Mouse (Mus musculus) cerebellum, adult 2 months (tissue): ENCODE data around the gene Nfkbia. TPM values are rescaled to one million over a fixed set of nuclear protein-coding genes. Genes with fewer than 3 reads are reported as not detected.

Source experiments
- DNase-seq, 2 experiments: peaks; one replicate each; pipeline ENCODE4 v3.0.0; 2021
- H3K27ac ChIP-seq: fragments of 200-500 bp; 2 replicates; pipeline ENCODE4 v1.5.1; 2012; ENCODE audit warnings: low read length, control low read depth, inconsistent platforms; ENCODE audit not compliant: insufficient read depth
- H3K27me3 ChIP-seq: fragments of 200-500 bp; 2 replicates; pipeline ENCODE4 v1.6.1; 2012; ENCODE audit warnings: inconsistent platforms, mild to moderate bottlenecking, low read length, moderate library complexity; ENCODE audit not compliant: control insufficient read depth, insufficient read depth
- H3K4me1 ChIP-seq: fragments of 200-500 bp; 2 replicates; pipeline ENCODE4 v1.6.1; 2011; ENCODE audit warnings: low read length; ENCODE audit not compliant: control insufficient read depth, insufficient read depth
- H3K4me3 ChIP-seq: fragments of 200-500 bp; replicated peaks from 2 replicates; pipeline ENCODE3; 2011; ENCODE audit warnings: mild to moderate bottlenecking, low read depth, low read length, control low read depth; ENCODE audit not compliant: insufficient read depth
- CTCF ChIP-seq: fragments of 200-500 bp; IDR thresholded peaks from 2 replicates; pipeline ENCODE4 v1.5.1; 2011; ENCODE audit warnings: low read depth, mild to moderate bottlenecking, control low read depth, low read length, moderate library complexity, borderline replicate concordance; ENCODE audit not compliant: insufficient read depth
- POLR2A ChIP-seq: fragments of 200-500 bp; IDR thresholded peaks from 2 replicates; pipeline ENCODE4 v1.6.1; 2011; ENCODE audit warnings: low read length, control low read depth, borderline replicate concordance; ENCODE audit not compliant: insufficient read depth
- WGBS: fragments of 180-500 bp; shearing (Covaris S2); methylation state at CpG from one replicate; pipeline ENCODE4 v1.1.7; 2018; 5-methylcytosine and 5-hydroxymethylcytosine counted together
- polyA plus RNA-seq: library from polyadenylated mRNA; depleted of rRNA; stranded (reverse); fragments of >200 nt; gene quantifications from 2 replicates; pipeline ENCODE4 v1.2.3, GENCODE M21; 2012; rRNA removed

Gene Nfkbia
- 39.1 and 45.7 TPM in 2 replicates for polyA plus RNA-seq

DNA sequence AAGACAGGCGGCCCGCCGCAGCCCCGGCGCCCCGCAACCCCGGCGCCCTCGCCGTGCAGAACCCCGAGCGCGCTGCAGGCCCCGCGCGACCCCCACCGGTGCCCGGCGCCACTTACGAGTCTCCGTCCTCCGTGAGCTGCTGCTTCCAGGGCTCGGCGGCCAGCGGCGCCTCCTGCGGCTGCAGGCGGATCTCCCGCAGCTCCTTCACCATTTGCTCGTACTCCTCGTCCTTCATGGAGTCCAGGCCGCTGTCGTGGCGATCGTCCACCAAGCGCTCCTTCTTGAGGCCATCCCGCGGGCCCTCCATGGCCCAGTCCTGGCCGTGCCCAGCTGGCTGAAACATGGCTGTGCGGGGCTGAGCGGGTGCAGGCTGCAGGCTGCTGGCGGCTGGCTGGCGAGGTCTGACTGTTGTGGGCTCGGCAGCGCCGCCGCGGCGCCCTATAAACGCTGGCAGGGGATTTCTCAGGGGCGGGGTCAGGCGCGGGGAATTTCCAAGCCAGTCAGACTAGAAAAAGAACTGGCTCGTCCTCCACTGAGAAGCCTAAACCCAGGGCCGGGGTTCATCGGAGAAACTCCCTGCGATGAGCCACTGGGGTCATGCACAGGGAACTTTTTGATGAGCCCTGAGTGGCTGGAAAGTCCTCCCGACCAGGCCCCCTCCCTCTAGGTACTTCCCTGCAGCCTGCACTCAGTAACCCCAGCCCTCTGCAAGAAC, at the start of gene Nfkbia:
Gene Nfkbia (minus strand): TSS at position 464 of the 715 bp plus-strand sequence.
- peak; percentile 88 to 90 for DNase-seq
- Histone ChIP-seq H3K4me1 (no peaks in the 10 kb centered on the region), H3K4me3 (peak within 1 kb of the TSS; percentile 99), H3K27me3 (no peaks in the 10 kb centered on the region), H3K27ac (peak within 1 kb of the TSS; percentile 99)
- under 1% methylated on average over 47 of the region's 58 CpGs for WGBS
- TF ChIP-seq CTCF (no peak), POLR2A (peak; percentile 80)

- DNase-seq, result no peak
- no peaks in the 10 kb centered on the region; the same call in 1 of the 2 replicates for H3K27me3 ChIP-seq
- WGBS, result 66% methylated on average over 8 of the region's 8 CpGs
- TF ChIP-seq CTCF (no peak), POLR2A (no peak)
- H3K27ac ChIP-seq, result no peak overlapping the region
- H3K4me1 ChIP-seq, result no peaks in the 10 kb centered on the region
- H3K4me3 ChIP-seq, result no peak overlapping the region
Observed at GRCm38 (mm10) chr12:55539157-55539556, 46.7 kb upstream of the Nfkbia start.

DNA sequence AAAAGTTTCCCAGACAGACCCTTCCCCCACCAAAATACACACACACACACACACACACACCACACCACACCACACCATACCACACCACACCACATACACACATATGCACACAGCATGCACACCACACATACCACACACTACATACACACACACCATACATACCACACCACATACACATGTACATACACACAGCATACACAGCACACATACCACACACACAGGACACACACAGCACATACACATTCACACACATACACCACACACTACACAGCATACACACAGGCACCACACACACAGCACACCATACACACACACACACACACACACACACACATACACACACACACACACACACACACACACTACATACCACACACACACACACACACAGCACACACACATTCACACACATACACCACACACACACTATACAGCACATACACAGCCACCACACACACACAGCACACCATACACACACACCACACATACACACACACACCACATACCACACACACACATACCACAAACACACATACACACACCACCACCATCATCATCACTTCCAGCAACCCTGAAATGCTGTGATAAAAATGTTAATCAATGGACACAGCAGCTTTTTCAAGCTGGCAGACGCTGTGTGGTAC, 46.0 kb upstream of the Nfkbia start:
- no peaks in the 10 kb centered on the region; the same call in 1 of the 2 replicates for H3K27me3 ChIP-seq
- TF ChIP-seq POLR2A (no peak), CTCF (no peak)
- no peak for DNase-seq
- H3K4me1 ChIP-seq, result no peaks in the 10 kb centered on the region
- H3K4me3 ChIP-seq, result no peak overlapping the region
- H3K27ac ChIP-seq, result no peak overlapping the region
- WGBS, result 94% methylated on average over 1 of the region's 1 CpGs

- H3K4me3 ChIP-seq, result no peak overlapping the region
- H3K27me3 ChIP-seq, result no peaks in the 10 kb centered on the region; the same call in 1 of the 2 replicates
- no peak overlapping the region for H3K27ac ChIP-seq
- no peak for DNase-seq
- H3K4me1 ChIP-seq, result no peaks in the 10 kb centered on the region
- TF ChIP-seq POLR2A (no peak), CTCF (no peak)
- WGBS, result 81% methylated on average over 7 of the region's 7 CpGs
Observed at GRCm38 (mm10) chr12:55537742-55538141, 45.3 kb upstream of the Nfkbia start.

GRCm38 (mm10) chr12:55536537-55537135, 44.2 kb upstream of the Nfkbia start:
- DNase-seq, result no peak
- TF ChIP-seq CTCF (no peak), POLR2A (no peak)
- Histone ChIP-seq H3K4me1 (no peaks in the 10 kb centered on the region), H3K27me3 (no peaks in the 10 kb centered on the region; the same call in 1 of the 2 replicates), H3K27ac (no peak overlapping the region), H3K4me3 (no peak overlapping the region)
- WGBS, result 14% methylated on average over 14 of the region's 14 CpGs

GRCm38 (mm10) chr12:55526983-55527752, 34.7 kb upstream of the Nfkbia start:
- peak in 1 of 2 experiments; percentile 8 for DNase-seq
- 15% methylated on average over 15 of the region's 15 CpGs for WGBS
- Histone ChIP-seq H3K4me1 (no peaks in the 10 kb centered on the region), H3K4me3 (no peak overlapping the region), H3K27me3 (no peaks in the 10 kb centered on the region), H3K27ac (no peak overlapping the region)
- TF ChIP-seq CTCF (no peak), POLR2A (no peak)

GRCm38 (mm10) chr12:55518061-55518738, 25.8 kb upstream of the Nfkbia start:
- no peak overlapping the region for H3K4me3 ChIP-seq
- H3K27me3 ChIP-seq, result no peaks in the 10 kb centered on the region
- no peaks in the 10 kb centered on the region for H3K4me1 ChIP-seq
- no peak for TF ChIP-seq POLR2A
- peak; percentile 53; the same call in 1 of the 2 replicates for TF ChIP-seq CTCF
- WGBS, result 25% methylated on average over 15 of the region's 15 CpGs
- H3K27ac ChIP-seq, result no peak overlapping the region
- peak; percentile 12 to 30 for DNase-seq
